Mouse (Mus musculus) liver, adult 2 months (tissue): Measurements from ENCODE around the gene Igfbpl1. TPM values are rescaled to one million over a fixed set of nuclear protein-coding genes. Genes with fewer than 3 reads are reported as not detected.

Source experiments
- DNase-seq: peaks from one replicate; pipeline ENCODE4 v3.0.0-alpha.2; 2011; ENCODE audit warnings: low read depth, low spot score; ENCODE audit errors: extremely low read depth
- H3K27ac ChIP-seq: fragments of 200-500 bp; replicated peaks from 2 replicates; pipeline ENCODE4 v1.5.1; 2012; ENCODE audit warnings: low read depth, mild to moderate bottlenecking, control low read depth, inconsistent platforms, low read length; ENCODE audit not compliant: insufficient read depth
- H3K27me3 ChIP-seq: fragments of 200-500 bp; 2 replicates; pipeline ENCODE4 v1.6.1; 2012; ENCODE audit warnings: mild to moderate bottlenecking, moderate library complexity, low read length, inconsistent platforms; ENCODE audit not compliant: control insufficient read depth, insufficient read depth
- H3K36me3 ChIP-seq: fragments of 200-500 bp; 2 replicates; pipeline ENCODE4 v1.6.1; 2012; ENCODE audit warnings: low read length, inconsistent platforms; ENCODE audit not compliant: control insufficient read depth, insufficient read depth
- H3K4me1 ChIP-seq: fragments of 200-500 bp; 2 replicates; pipeline ENCODE4 v1.6.1; 2011; ENCODE audit warnings: low read length; ENCODE audit not compliant: control insufficient read depth, insufficient read depth
- H3K4me3 ChIP-seq: fragments of 200-500 bp; 2 replicates; pipeline ENCODE4 v1.5.1; 2011; ENCODE audit warnings: low read depth, mild to moderate bottlenecking, control low read depth, low read length, moderate library complexity; ENCODE audit not compliant: insufficient read depth
- H3K79me2 ChIP-seq: fragments of 200-500 bp; 2 replicates; pipeline ENCODE4 v1.6.1; 2012; ENCODE audit warnings: inconsistent platforms, mild to moderate bottlenecking, low read length, moderate library complexity; ENCODE audit not compliant: control insufficient read depth, insufficient read depth
- H3K9ac ChIP-seq: fragments of 200-500 bp; 2 replicates; pipeline ENCODE4 v1.6.1; 2012; ENCODE audit warnings: low read depth, mild to moderate bottlenecking, control low read depth, inconsistent platforms, low read length
- CTCF ChIP-seq: fragments of 200-500 bp; IDR thresholded peaks from 2 replicates; pipeline ENCODE4 v1.5.1; 2011; ENCODE audit warnings: low read depth, low read length, control low read depth
- POLR2A ChIP-seq: fragments of 200-500 bp; IDR thresholded peaks from 2 replicates; pipeline ENCODE4 v1.6.1; 2011; ENCODE audit warnings: low read length, control low read depth; ENCODE audit not compliant: insufficient read depth; ENCODE audit errors: extremely low read depth
- WGBS: fragments of 180-500 bp; shearing (Covaris S2); methylation state at CpG from one replicate; pipeline ENCODE4 v1.1.7; 2018; 5-methylcytosine and 5-hydroxymethylcytosine counted together
- polyA plus RNA-seq: library from polyadenylated mRNA; depleted of rRNA; stranded (reverse); fragments of >200 nt; gene quantifications from 2 replicates; pipeline ENCODE4 v1.2.3, GENCODE M21; 2012; rRNA removed
- total RNA-seq: library from RNA; depleted of rRNA; stranded (reverse); fragments of >200 nt; gene quantifications from 2 replicates; pipeline ENCODE4 v1.2.3, GENCODE M21; 2014; rRNA removed

Igfbpl1 gene
- not detected in 2 replicates for total RNA-seq
- not detected in 2 replicates for polyA plus RNA-seq

- no peaks in the 10 kb centered on the region for H3K36me3 ChIP-seq
- WGBS: 3% methylated on average over 91 of the region's 91 CpGs
- no peaks in the 10 kb centered on the region for H3K79me2 ChIP-seq
- no peaks in the 10 kb centered on the region for H3K4me1 ChIP-seq
- no peak within 1 kb of the TSS for H3K4me3 ChIP-seq
- no peak within 1 kb of the TSS for H3K9ac ChIP-seq
- no peak for DNase-seq
- TF ChIP-seq POLR2A: no peak
- TF ChIP-seq CTCF: no peak
- no peak within 1 kb of the TSS for H3K27ac ChIP-seq
- peaks cover 13% of the 10 kb centered on the region for H3K27me3 ChIP-seq
Observed at GRCm38 (mm10) chr4:45826275-45827040, at the start of gene Igfbpl1. TSS of gene Igfbpl1 (minus strand) at chr4:45826923.

DNA sequence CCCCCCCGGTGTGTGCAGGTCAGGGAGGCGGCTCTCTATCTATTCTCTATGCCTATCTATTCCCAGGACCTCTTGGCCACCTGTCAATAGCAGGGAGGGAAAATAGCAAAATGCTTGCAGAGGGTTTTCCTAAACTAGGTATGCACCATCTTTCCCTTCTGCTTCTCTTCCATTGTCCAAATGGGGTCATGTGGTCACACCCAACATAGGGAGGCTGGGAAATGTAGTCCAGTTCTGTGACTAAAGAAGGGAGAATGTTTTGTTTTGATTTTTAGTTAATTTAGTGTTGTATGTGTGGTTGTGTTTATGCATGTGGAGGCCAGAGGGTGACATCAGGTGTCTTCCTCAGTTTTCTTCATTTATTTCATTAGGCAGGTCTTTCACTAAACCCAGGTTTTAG, 45.4 kb upstream of the Igfbpl1 start:
- no peaks in the 10 kb centered on the region for H3K79me2 ChIP-seq
- H3K27ac ChIP-seq: no peak overlapping the region
- H3K4me1 ChIP-seq: no peaks in the 10 kb centered on the region
- no CpG with 5 or more reads among the region's 2 CpGs for WGBS
- H3K9ac ChIP-seq: no peak overlapping the region
- no peaks in the 10 kb centered on the region for H3K27me3 ChIP-seq
- no peak overlapping the region for H3K4me3 ChIP-seq
- no peak for TF ChIP-seq CTCF
- TF ChIP-seq POLR2A: no peak
- DNase-seq: no peak
- peaks cover 71% of the 10 kb centered on the region for H3K36me3 ChIP-seq

DNA sequence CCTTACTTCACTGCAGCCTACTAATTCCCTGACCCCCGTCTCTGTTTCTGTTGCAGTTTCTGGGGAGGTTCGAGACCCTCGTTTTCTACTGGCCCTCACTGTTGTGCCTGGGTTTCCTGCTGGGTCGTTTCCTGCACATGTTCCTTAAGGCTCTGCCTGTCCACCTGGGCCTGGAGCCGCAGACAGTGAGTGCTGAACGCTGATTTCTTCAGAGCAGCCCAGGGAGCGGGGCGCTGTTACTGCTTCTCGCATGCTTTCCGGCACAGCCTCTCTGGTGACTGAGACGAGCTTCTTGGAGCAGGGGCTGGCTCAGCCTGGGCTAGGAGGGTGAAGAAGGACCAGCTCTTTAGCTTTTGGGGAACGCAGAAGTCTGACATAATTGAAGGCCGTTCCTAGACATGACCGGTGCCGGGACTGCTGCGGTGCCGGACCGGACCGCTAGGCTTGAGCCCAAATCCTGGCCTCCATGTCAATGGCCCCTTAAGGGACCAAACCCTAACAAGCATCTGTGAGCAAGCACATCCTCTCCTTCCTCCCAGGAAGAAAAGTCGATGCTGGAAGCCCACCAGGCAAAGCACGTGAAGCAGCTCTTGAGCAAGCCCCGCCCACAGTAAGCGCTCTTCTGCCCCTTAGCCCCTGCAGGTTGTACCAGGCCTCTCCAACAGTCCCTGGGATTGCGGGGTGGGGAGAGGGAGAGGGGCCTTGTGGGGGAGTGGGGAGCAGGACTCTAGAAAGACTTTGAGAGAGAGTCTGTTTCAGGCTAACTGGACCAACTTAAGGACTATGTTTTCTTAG, 42.5 kb upstream of the Igfbpl1 start:
- Histone ChIP-seq H3K4me3 (no peak overlapping the region), H3K79me2 (no peaks in the 10 kb centered on the region), H3K36me3 (peaks cover 51% of the 10 kb centered on the region), H3K27ac (no peak overlapping the region), H3K27me3 (no peaks in the 10 kb centered on the region), H3K9ac (no peak overlapping the region), H3K4me1 (no peaks in the 10 kb centered on the region)
- TF ChIP-seq POLR2A: no peak
- DNase-seq: no peak
- 77% methylated on average over 24 of the region's 24 CpGs for WGBS

DNA sequence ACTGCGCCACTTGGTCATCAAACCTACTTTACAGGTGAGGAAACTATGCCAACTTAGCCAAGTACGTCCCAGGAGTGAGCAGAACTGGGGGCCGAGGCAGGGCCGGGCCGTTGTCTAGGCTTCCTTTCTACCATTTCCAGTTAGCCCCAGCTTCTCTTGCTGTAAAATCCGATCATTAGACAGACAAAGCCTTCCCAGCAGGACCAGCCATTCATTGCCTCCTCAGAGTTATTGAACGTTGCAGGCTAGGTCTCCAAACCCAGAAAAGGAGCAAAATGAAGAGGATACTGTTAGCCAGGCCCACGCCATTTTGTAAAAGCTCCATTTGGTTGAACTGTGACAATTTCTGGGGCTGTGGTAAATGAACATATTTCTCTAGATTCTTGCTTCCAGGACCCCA, 40.7 kb upstream of the Igfbpl1 start:
- Histone ChIP-seq H3K79me2 (no peaks in the 10 kb centered on the region), H3K27me3 (no peaks in the 10 kb centered on the region), H3K27ac (no peak overlapping the region), H3K4me1 (no peaks in the 10 kb centered on the region), H3K9ac (no peak overlapping the region), H3K4me3 (no peak overlapping the region), H3K36me3 (peaks cover 37% of the 10 kb centered on the region)
- WGBS: 96% methylated on average over 8 of the region's 8 CpGs
- no peak for DNase-seq
- TF ChIP-seq POLR2A: no peak
- no peak for TF ChIP-seq CTCF

DNA sequence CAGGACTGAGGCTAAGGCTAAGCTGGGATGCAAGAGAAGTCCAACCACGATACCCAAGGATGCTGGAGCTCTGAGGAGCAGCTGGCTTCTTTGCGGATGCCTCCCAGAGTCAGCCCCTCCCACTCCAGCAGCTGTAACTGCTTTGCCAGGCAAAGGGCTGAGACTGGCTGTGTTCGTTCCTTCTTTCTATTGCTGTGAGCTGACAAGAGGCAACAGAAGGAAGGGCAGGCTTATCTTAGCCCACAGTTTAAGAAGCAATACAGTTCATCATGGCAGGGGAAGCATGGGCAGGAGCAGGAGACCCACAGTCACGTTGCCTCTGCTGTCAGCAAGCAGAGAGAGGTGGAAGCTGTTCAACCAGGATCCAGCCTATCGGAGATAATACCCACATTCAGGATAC, 34.4 kb upstream of the Igfbpl1 start:
- 85% methylated on average over 5 of the region's 5 CpGs for WGBS
- DNase-seq: no peak
- Histone ChIP-seq H3K27me3 (no peaks in the 10 kb centered on the region), H3K36me3 (peaks cover 36% of the 10 kb centered on the region), H3K4me3 (no peak overlapping the region), H3K27ac (no peak overlapping the region), H3K9ac (no peak overlapping the region), H3K4me1 (no peaks in the 10 kb centered on the region), H3K79me2 (no peaks in the 10 kb centered on the region)
- TF ChIP-seq POLR2A (no peak), CTCF (no peak)
